Mouse (Mus musculus): ENCODE data around the gene Mcfd2. TPM values are rescaled to one million over a fixed set of nuclear protein-coding genes. Genes with fewer than 3 reads are reported as not detected.

Gene Mcfd2
- polyA plus RNA-seq, 1 experiment from 2014 or later = 94.4 TPM

- H3K4me2 ChIP-seq (ENCODE audit: low read depth, low read length) = no peak overlapping the region
- no peaks in the 10 kb centered on the region for H3K9me3 ChIP-seq (replicated peaks; ENCODE audit: control insufficient read depth, low read length)
- H3K4me1 ChIP-seq (ENCODE audit: control insufficient read depth, insufficient read depth, low read length) = no peaks in the 10 kb centered on the region; the same call in 1 of the 2 replicates
- WGBS = 86% methylated on average over 5 of the region's 5 CpGs
- no peak overlapping the region for H3K27ac ChIP-seq (ENCODE audit: low read length)
- ATAC-seq (replicated peaks; ENCODE audit: extremely low read depth, insufficient read depth, low FRiP score) = no peak
- H3K36me3 ChIP-seq (ENCODE audit: control insufficient read depth, insufficient read depth) = no peaks in the 10 kb centered on the region
- H3K27me3 ChIP-seq (ENCODE audit: control insufficient read depth, insufficient read depth, low read length) = no peaks in the 10 kb centered on the region; the same call in 1 of the 2 replicates
- H3K4me3 ChIP-seq (ENCODE audit: low read length) = no peak overlapping the region
- no peak overlapping the region for H3K9ac ChIP-seq (ENCODE audit: low read length)
Measured at GRCm38 (mm10) chr17:87293125-87293524, 27.4 kb upstream of the Mcfd2 start.

- no peak overlapping the region for H3K4me2 ChIP-seq (ENCODE audit: low read depth, low read length)
- WGBS = 74% methylated on average over 5 of the region's 5 CpGs
Measured at GRCm38 (mm10) chr17:87291782-87292181, 26.0 kb upstream of the Mcfd2 start.

GRCm38 (mm10) chr17:87291037-87291436, 25.3 kb upstream of the Mcfd2 start:
- Histone ChIP-seq H3K4me3 (ENCODE audit: low read length) (no peak overlapping the region), H3K4me2 (ENCODE audit: low read depth, low read length) (no peak overlapping the region), H3K27me3 (ENCODE audit: control insufficient read depth, insufficient read depth, low read length) (peaks cover 5% of the 10 kb centered on the region), H3K9ac (ENCODE audit: low read length) (no peak overlapping the region), H3K36me3 (ENCODE audit: control insufficient read depth, insufficient read depth) (no peaks in the 10 kb centered on the region), H3K27ac (ENCODE audit: low read length) (no peak overlapping the region), H3K9me3 (replicated peaks; ENCODE audit: control insufficient read depth, low read length) (no peaks in the 10 kb centered on the region), H3K4me1 (ENCODE audit: control insufficient read depth, insufficient read depth, low read length) (no peaks in the 10 kb centered on the region; the same call in 1 of the 2 replicates)
- ATAC-seq (replicated peaks; ENCODE audit: extremely low read depth, insufficient read depth, low FRiP score) = no peak
- WGBS = 92% methylated on average over 7 of the region's 7 CpGs

More at GRCm38 (mm10) chr17:87291782-87292181, 26.0 kb upstream of the Mcfd2 start:
- no peak overlapping the region for H3K4me3 ChIP-seq (ENCODE audit: low read length)
- no peaks in the 10 kb centered on the region for H3K9me3 ChIP-seq (replicated peaks; ENCODE audit: control insufficient read depth, low read length)
- H3K36me3 ChIP-seq (ENCODE audit: control insufficient read depth, insufficient read depth) = no peaks in the 10 kb centered on the region
- H3K4me1 ChIP-seq (ENCODE audit: control insufficient read depth, insufficient read depth, low read length) = no peaks in the 10 kb centered on the region; the same call in 1 of the 2 replicates
- ATAC-seq (replicated peaks; ENCODE audit: extremely low read depth, insufficient read depth, low FRiP score) = no peak
- H3K9ac ChIP-seq (ENCODE audit: low read length) = no peak overlapping the region
- H3K27ac ChIP-seq (ENCODE audit: low read length) = no peak overlapping the region
- H3K27me3 ChIP-seq (ENCODE audit: control insufficient read depth, insufficient read depth, low read length) = peaks cover 5% of the 10 kb centered on the region

- no peak overlapping the region for H3K9ac ChIP-seq (ENCODE audit: low read length)
- no peaks in the 10 kb centered on the region for H3K9me3 ChIP-seq (replicated peaks; ENCODE audit: control insufficient read depth, low read length)
- H3K4me2 ChIP-seq (ENCODE audit: low read depth, low read length) = no peak overlapping the region
- H3K27me3 ChIP-seq (ENCODE audit: control insufficient read depth, insufficient read depth, low read length) = peaks cover 9% of the 10 kb centered on the region
- H3K4me3 ChIP-seq (ENCODE audit: low read length) = no peak overlapping the region
- H3K27ac ChIP-seq (ENCODE audit: low read length) = no peak overlapping the region
- WGBS = 75% methylated on average over 5 of the region's 5 CpGs
- no peak for ATAC-seq (replicated peaks; ENCODE audit: extremely low read depth, insufficient read depth, low FRiP score)
- H3K36me3 ChIP-seq (ENCODE audit: control insufficient read depth, insufficient read depth) = no peaks in the 10 kb centered on the region
- no peaks in the 10 kb centered on the region; the same call in 1 of the 2 replicates for H3K4me1 ChIP-seq (ENCODE audit: control insufficient read depth, insufficient read depth, low read length)
Measured at GRCm38 (mm10) chr17:87289367-87289766, 23.6 kb upstream of the Mcfd2 start.

GRCm38 (mm10) chr17:87288131-87288530, 22.4 kb upstream of the Mcfd2 start:
- no peak overlapping the region for H3K4me3 ChIP-seq (ENCODE audit: low read length)
- peaks cover 7% of the 10 kb centered on the region for H3K4me1 ChIP-seq (ENCODE audit: control insufficient read depth, insufficient read depth, low read length)
- no peaks in the 10 kb centered on the region for H3K36me3 ChIP-seq (ENCODE audit: control insufficient read depth, insufficient read depth)
- H3K4me2 ChIP-seq (ENCODE audit: low read depth, low read length) = no peak overlapping the region
- peaks cover 14% of the 10 kb centered on the region for H3K27me3 ChIP-seq (ENCODE audit: control insufficient read depth, insufficient read depth, low read length)
- no peak for ATAC-seq (replicated peaks; ENCODE audit: extremely low read depth, insufficient read depth, low FRiP score)
- no peak overlapping the region for H3K9ac ChIP-seq (ENCODE audit: low read length)
- no peak overlapping the region for H3K27ac ChIP-seq (ENCODE audit: low read length)
- no peaks in the 10 kb centered on the region for H3K9me3 ChIP-seq (replicated peaks; ENCODE audit: control insufficient read depth, low read length)
- 42% methylated on average over 12 of the region's 12 CpGs for WGBS

GRCm38 (mm10) chr17:87287197-87287777, 21.6 kb upstream of the Mcfd2 start:
- no peaks in the 10 kb centered on the region for H3K9me3 ChIP-seq (replicated peaks; ENCODE audit: control insufficient read depth, low read length)
- peaks cover 14% of the 10 kb centered on the region for H3K27me3 ChIP-seq (ENCODE audit: control insufficient read depth, insufficient read depth, low read length)
- ATAC-seq (replicated peaks; ENCODE audit: extremely low read depth, insufficient read depth, low FRiP score) = no peak
- no peak overlapping the region for H3K4me2 ChIP-seq (ENCODE audit: low read depth, low read length)
- no peak overlapping the region for H3K9ac ChIP-seq (ENCODE audit: low read length)
- 71% methylated on average over 8 of the region's 8 CpGs for WGBS
- peaks cover 7% of the 10 kb centered on the region for H3K4me1 ChIP-seq (ENCODE audit: control insufficient read depth, insufficient read depth, low read length)
- no peak overlapping the region for H3K4me3 ChIP-seq (ENCODE audit: low read length)
- no peak overlapping the region for H3K27ac ChIP-seq (ENCODE audit: low read length)
- no peaks in the 10 kb centered on the region for H3K36me3 ChIP-seq (ENCODE audit: control insufficient read depth, insufficient read depth)

GRCm38 (mm10) chr17:87286481-87287143, 20.9 kb upstream of the Mcfd2 start:
- Histone ChIP-seq H3K4me2 (ENCODE audit: low read depth, low read length) (no peak overlapping the region), H3K4me1 (ENCODE audit: control insufficient read depth, insufficient read depth, low read length) (peaks cover 7% of the 10 kb centered on the region), H3K36me3 (ENCODE audit: control insufficient read depth, insufficient read depth) (no peaks in the 10 kb centered on the region), H3K4me3 (ENCODE audit: low read length) (no peak overlapping the region), H3K27me3 (ENCODE audit: control insufficient read depth, insufficient read depth, low read length) (peaks cover 14% of the 10 kb centered on the region), H3K27ac (ENCODE audit: low read length) (no peak overlapping the region), H3K9me3 (replicated peaks; ENCODE audit: control insufficient read depth, low read length) (no peaks in the 10 kb centered on the region), H3K9ac (ENCODE audit: low read length) (no peak overlapping the region)
- 67% methylated on average over 8 of the region's 8 CpGs for WGBS
- no peak for ATAC-seq (replicated peaks; ENCODE audit: extremely low read depth, insufficient read depth, low FRiP score)

GRCm38 (mm10) chr17:87285731-87286465, 20.2 kb upstream of the Mcfd2 start:
- H3K4me2 ChIP-seq (ENCODE audit: low read depth, low read length) = no peak overlapping the region
- H3K36me3 ChIP-seq (ENCODE audit: control insufficient read depth, insufficient read depth) = no peaks in the 10 kb centered on the region
- H3K9ac ChIP-seq (ENCODE audit: low read length) = no peak overlapping the region
- no peak for ATAC-seq (replicated peaks; ENCODE audit: extremely low read depth, insufficient read depth, low FRiP score)
- WGBS = 74% methylated on average over 23 of the region's 23 CpGs
- H3K27me3 ChIP-seq (ENCODE audit: control insufficient read depth, insufficient read depth, low read length) = peaks cover 14% of the 10 kb centered on the region
- H3K9me3 ChIP-seq (replicated peaks; ENCODE audit: control insufficient read depth, low read length) = no peaks in the 10 kb centered on the region
- H3K27ac ChIP-seq (ENCODE audit: low read length) = no peak overlapping the region
- peaks cover 9% of the 10 kb centered on the region for H3K4me1 ChIP-seq (ENCODE audit: control insufficient read depth, insufficient read depth, low read length)
- H3K4me3 ChIP-seq (ENCODE audit: low read length) = no peak overlapping the region

All from heart, embryonic 16.5 days (tissue).